Mouse (Mus musculus): ENCODE data around the gene Catsperb. TPM values are rescaled to one million over a fixed set of nuclear protein-coding genes. Genes with fewer than 3 reads are reported as not detected.
"Not testable (repeated sequence)": the region's sequence is repeated elsewhere in the genome, so short reads cannot be mapped to it uniquely, and the experiment has no call there.

Catsperb gene
- not detected for total RNA-seq (2021)

- not testable (repeated sequence) for DNase-seq
Observed at GRCm38 (mm10) chr12:101404353-101404752, at the start of gene Catsperb. TSS of gene Catsperb (plus strand) at chr12:101404653.

- peak; percentile 3 for DNase-seq
Observed at GRCm38 (mm10) chr12:101361468-101361867, 43.0 kb upstream of the Catsperb start.

- not testable (repeated sequence) for DNase-seq
Observed at GRCm38 (mm10) chr12:101381460-101381859, 23.0 kb upstream of the Catsperb start.

- DNase-seq = no peak
Observed at GRCm38 (mm10) chr12:101426131-101426530, 21.7 kb downstream of the Catsperb start.

- no peak for DNase-seq
Observed at GRCm38 (mm10) chr12:101462051-101462450, 57.6 kb downstream of the Catsperb start.

- no peak for DNase-seq
Observed at GRCm38 (mm10) chr12:101483571-101483970, 79.1 kb downstream of the Catsperb start.

- not testable (repeated sequence) for DNase-seq
Observed at GRCm38 (mm10) chr12:101511326-101511725, 106.9 kb downstream of the Catsperb start.

- DNase-seq = not testable (repeated sequence)
Observed at GRCm38 (mm10) chr12:101606622-101607021, 202.2 kb downstream of the Catsperb start.

GRCm38 (mm10) chr12:101633137-101633536 is 228.7 kb downstream of the Catsperb start:
- DNase-seq = no peak

- DNase-seq = no peak
Observed at GRCm38 (mm10) chr12:101667502-101667901, 263.0 kb downstream of the Catsperb start.

Small RNAs within 50 kb of the gene (microRNA-seq; reads per million reads assigned to microRNA genes)
- 0 reads per million in 2 experiments for gene Gm24542
